Mouse (Mus musculus): ENCODE measurements around the gene Rab25. TPM values are rescaled to one million over a fixed set of nuclear protein-coding genes. Genes with fewer than 3 reads are reported as not detected.
A peak's percentile ranks its signal among the peaks of the same experiment; 100 is the strongest.

Gene Rab25
- polyA plus RNA-seq, 1 experiment from 2014 or later, result 14.2 TPM

DNA sequence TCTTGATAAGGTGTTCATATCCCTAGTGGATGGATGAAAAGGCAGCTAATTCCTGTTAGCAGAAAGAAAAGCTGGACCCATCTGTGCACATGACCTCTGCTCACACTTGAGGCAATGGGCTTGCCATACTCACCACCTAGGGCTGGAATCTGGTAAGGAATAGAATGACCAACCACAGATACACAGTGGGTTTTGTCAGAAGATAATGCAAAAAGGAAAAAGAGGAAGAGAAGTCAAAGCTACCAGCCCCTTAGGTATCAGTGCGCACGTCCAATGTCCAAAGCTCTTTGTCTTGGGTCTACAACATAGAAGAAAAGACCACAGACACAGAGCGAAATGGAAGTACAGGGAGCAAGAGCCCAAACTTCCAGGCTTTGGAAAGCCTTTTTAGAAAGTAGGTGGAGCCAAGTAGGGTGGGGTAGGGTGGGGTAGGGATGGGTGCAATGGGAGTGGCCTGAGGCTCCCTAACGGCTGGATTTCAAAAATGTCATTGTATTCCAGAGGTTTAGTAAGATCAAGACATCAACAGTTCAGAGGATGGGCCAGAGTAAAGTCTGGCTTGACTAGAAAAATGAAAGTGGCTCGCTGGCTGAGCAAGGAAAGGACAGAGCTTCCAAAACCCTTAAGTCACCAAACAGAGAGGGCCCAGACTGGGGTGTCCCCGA, 46.6 kb downstream of the Rab25 start:
- Histone ChIP-seq H3K36me3 (ENCODE audit: control insufficient read depth, insufficient read depth, low read length) (no peaks in the 10 kb centered on the region), H3K27me3 (ENCODE audit: control insufficient read depth, insufficient read depth, low read length) (no peaks in the 10 kb centered on the region), H3K27ac (ENCODE audit: low read depth, low read length) (no peak overlapping the region; the same call in 1 of the 2 replicates), H3K4me2 (replicated peaks; ENCODE audit: low read depth, low read length) (peak overlapping the region; percentile 100), H3K9ac (ENCODE audit: low read depth, low read length) (peak overlapping the region; percentile 78; the same call in 1 of the 2 replicates), H3K4me3 (ENCODE audit: low read length) (peak overlapping the region; percentile 75), H3K9me3 (ENCODE audit: control insufficient read depth, low read length) (no peaks in the 10 kb centered on the region), H3K4me1 (ENCODE audit: control insufficient read depth, insufficient read depth, low read length) (peaks cover 18% of the 10 kb centered on the region; the same call in 1 of the 2 replicates)
- 56% methylated on average over 6 of the region's 6 CpGs for WGBS
- no peak for ATAC-seq (ENCODE audit: low FRiP score, low TSS enrichment)

DNA sequence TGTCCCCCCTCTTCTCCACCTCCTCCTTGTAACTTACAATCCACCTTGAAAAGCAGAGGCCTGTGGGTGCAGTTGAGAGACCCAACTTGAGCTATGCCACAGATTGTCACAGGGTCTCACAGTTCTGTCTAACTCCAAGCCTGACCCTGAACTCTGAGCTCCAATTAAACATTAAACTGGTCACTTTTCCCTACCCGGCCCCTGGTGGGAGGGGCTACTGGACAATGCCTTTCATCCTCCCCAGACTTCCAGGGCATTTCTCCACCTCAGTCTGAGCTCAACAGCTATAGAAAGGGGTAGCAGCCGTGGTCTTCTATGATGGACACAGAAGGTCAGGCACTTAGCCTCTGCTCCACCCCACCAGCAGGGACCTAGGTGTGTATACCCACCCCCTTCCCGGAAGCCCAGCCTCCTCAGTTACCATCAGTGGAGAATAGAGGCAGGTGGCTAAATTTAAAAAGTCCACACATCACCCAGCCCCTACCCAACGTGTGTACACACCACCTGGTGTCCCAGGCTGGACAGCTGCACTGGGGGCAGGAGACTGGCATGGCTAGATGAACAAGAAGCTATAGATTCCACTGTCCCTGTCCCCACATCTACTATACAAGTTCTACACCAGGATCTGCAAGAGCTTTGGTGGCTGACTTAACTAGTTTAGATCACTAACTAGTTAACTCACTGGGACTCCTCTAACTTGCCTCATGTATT, 47.3 kb downstream of the Rab25 start:
- Histone ChIP-seq H3K36me3 (ENCODE audit: control insufficient read depth, insufficient read depth, low read length) (no peaks in the 10 kb centered on the region), H3K4me2 (replicated peaks; ENCODE audit: low read depth, low read length) (peak overlapping the region; percentile 100; the same call in 1 of the 2 replicates), H3K27ac (ENCODE audit: low read depth, low read length) (no peak overlapping the region), H3K4me1 (ENCODE audit: control insufficient read depth, insufficient read depth, low read length) (peaks cover 18% of the 10 kb centered on the region; the same call in 1 of the 2 replicates), H3K27me3 (ENCODE audit: control insufficient read depth, insufficient read depth, low read length) (no peaks in the 10 kb centered on the region), H3K9me3 (ENCODE audit: control insufficient read depth, low read length) (no peaks in the 10 kb centered on the region), H3K9ac (ENCODE audit: low read depth, low read length) (no peak overlapping the region), H3K4me3 (ENCODE audit: low read length) (no peak overlapping the region; the same call in 1 of the 2 replicates)
- no peak for ATAC-seq (ENCODE audit: low FRiP score, low TSS enrichment)
- 48% methylated on average over 4 of the region's 4 CpGs for WGBS

DNA sequence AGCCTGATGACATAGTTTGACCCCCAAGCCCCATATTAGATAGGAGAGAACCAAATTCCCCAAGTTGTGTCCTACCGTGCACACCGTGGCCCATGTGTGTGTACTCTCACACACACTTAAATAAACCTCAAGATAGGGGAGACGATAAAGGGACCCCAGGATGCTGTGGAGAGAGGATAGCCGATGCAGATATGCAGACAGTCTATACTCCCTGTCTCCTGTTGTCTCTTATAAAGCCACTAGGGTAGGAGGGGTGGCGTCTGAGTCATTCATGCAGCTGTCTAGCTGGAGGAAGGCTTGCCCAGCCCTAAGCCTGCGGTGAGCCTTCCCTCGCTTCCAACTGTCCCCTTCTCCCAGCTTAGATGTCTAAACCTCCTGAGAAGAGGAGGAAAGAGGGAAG, 48.0 kb downstream of the Rab25 start:
- H3K4me2 ChIP-seq (replicated peaks; ENCODE audit: low read depth, low read length), result no peak overlapping the region
- H3K4me1 ChIP-seq (ENCODE audit: control insufficient read depth, insufficient read depth, low read length), result peaks cover 18% of the 10 kb centered on the region; the same call in 1 of the 2 replicates

DNA sequence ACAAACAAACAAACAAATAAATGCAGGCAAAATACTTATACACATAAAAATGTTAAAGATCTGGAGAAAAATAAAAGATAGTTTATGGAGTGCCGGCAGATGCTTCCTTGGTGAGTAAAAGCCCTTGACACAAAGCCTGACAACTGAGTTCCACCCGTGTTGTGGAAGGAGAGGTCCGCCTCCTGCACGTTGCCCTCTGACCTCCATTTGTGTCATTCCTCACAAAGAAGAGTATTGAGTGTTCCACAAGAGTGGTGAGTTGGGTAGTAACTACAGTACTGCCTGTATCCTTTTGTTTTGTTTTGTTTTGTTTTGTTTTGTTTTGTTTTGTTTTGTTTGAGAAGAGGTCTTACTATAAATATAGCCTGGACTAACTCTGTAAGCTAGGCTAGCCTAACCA, 48.5 kb downstream of the Rab25 start:
- Histone ChIP-seq H3K9ac (ENCODE audit: low read depth, low read length) (no peak overlapping the region), H3K4me3 (ENCODE audit: low read length) (no peak overlapping the region), H3K27me3 (ENCODE audit: control insufficient read depth, insufficient read depth, low read length) (no peaks in the 10 kb centered on the region), H3K27ac (ENCODE audit: low read depth, low read length) (no peak overlapping the region), H3K4me2 (replicated peaks; ENCODE audit: low read depth, low read length) (no peak overlapping the region), H3K4me1 (ENCODE audit: control insufficient read depth, insufficient read depth, low read length) (peaks cover 18% of the 10 kb centered on the region; the same call in 1 of the 2 replicates), H3K9me3 (ENCODE audit: control insufficient read depth, low read length) (no peaks in the 10 kb centered on the region), H3K36me3 (ENCODE audit: control insufficient read depth, insufficient read depth, low read length) (no peaks in the 10 kb centered on the region)
- whole genome bisulfite sequencing, result 70% methylated on average over 4 of the region's 4 CpGs
- no peak for ATAC-seq (ENCODE audit: low FRiP score, low TSS enrichment)

More for the DNA sequence above, 48.0 kb downstream of the Rab25 start:
- Histone ChIP-seq H3K9me3 (ENCODE audit: control insufficient read depth, low read length) (no peaks in the 10 kb centered on the region), H3K9ac (ENCODE audit: low read depth, low read length) (no peak overlapping the region), H3K36me3 (ENCODE audit: control insufficient read depth, insufficient read depth, low read length) (no peaks in the 10 kb centered on the region), H3K27me3 (ENCODE audit: control insufficient read depth, insufficient read depth, low read length) (no peaks in the 10 kb centered on the region), H3K4me3 (ENCODE audit: low read length) (no peak overlapping the region), H3K27ac (ENCODE audit: low read depth, low read length) (no peak overlapping the region)
- 87% methylated on average over 7 of the region's 7 CpGs for WGBS
- ATAC-seq (ENCODE audit: low FRiP score, low TSS enrichment), result no peak

DNA sequence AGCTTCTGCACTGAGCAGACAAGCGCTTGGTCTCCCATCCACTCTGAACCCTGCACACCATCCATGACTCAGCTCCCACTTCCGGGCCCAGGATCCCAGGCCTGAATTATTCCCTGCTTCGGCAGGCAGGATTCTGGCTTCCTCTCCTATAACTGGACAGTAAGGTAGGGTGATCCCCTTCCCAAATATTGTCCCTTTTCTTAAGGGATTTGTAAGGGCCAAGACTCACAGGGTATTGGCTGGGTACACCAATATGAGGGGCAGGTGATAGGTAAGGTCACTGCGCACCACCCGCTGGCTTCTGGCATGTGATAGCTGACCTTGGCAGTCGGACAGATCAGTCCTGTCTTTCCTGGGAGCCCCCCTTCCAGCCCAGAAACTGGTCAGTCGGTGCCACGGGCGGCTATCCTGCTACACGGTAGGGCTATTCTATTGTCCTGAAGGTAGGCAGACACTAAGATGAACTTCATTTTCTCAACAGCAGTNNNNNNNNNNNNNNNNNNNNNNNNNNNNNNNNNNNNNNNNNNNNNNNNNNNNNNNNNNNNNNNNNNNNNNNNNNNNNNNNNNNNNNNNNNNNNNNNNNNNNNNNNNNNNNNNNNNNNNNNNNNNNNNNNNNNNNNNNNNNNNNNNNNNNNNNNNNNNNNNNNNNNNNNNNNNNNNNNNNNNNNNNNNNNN, 52.2 kb downstream of the Rab25 start:
- H3K9me3 ChIP-seq (ENCODE audit: control insufficient read depth, low read length), result no peaks in the 10 kb centered on the region
- H3K4me2 ChIP-seq (replicated peaks; ENCODE audit: low read depth, low read length), result no peak overlapping the region
- no peak for ATAC-seq (ENCODE audit: low FRiP score, low TSS enrichment)
- no peaks in the 10 kb centered on the region for H3K36me3 ChIP-seq (ENCODE audit: control insufficient read depth, insufficient read depth, low read length)
- peaks cover 25% of the 10 kb centered on the region for H3K4me1 ChIP-seq (ENCODE audit: control insufficient read depth, insufficient read depth, low read length)
- no peak overlapping the region for H3K27ac ChIP-seq (ENCODE audit: low read depth, low read length)
- 84% methylated on average over 10 of the region's 10 CpGs for WGBS
- H3K27me3 ChIP-seq (ENCODE audit: control insufficient read depth, insufficient read depth, low read length), result no peaks in the 10 kb centered on the region
- no peak overlapping the region for H3K4me3 ChIP-seq (ENCODE audit: low read length)
- no peak overlapping the region for H3K9ac ChIP-seq (ENCODE audit: low read depth, low read length)

DNA sequence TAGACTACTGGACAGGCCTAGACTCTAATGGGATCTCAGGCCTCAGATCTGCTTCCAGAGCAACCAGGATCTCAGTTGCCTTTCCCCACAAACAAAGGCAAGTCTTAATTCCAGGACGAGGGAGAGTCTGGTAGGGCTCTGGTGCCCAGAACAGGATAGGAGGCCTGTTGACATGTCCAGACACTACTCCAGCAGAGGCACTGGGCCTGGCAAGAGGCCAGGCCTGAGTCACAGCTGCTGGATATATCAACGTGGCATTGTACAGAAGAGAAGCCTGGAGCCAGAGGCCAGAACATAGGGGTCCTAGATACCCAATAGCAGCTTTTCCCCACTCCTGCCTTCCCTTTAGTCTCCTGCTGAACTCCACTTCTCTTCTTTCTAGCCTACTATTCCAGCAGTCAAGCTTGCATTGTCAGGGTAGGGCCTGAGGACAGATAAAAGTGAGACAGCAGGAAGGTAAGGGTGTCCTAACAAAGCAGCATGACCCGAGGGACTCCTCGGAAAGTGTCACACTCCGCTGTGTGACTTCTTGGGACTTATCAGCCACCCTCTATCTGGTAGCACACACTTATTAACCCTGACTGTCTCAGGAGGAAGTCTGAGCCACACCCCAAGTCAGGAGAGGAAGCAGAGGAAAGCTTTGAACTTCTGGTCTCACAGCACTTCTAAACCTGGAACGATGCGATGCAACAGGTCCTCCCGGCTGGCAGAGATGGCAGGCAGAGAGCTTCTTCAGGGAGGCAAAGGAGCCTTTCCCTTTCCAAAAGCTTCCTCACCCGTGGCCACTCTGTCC, 53.1 kb downstream of the Rab25 start:
- Histone ChIP-seq H3K36me3 (ENCODE audit: control insufficient read depth, insufficient read depth, low read length) (no peaks in the 10 kb centered on the region), H3K9me3 (ENCODE audit: control insufficient read depth, low read length) (no peaks in the 10 kb centered on the region), H3K4me2 (replicated peaks; ENCODE audit: low read depth, low read length) (no peak overlapping the region), H3K4me3 (ENCODE audit: low read length) (no peak overlapping the region), H3K27ac (ENCODE audit: low read depth, low read length) (no peak overlapping the region; the same call in 1 of the 2 replicates), H3K4me1 (ENCODE audit: control insufficient read depth, insufficient read depth, low read length) (peaks cover 30% of the 10 kb centered on the region), H3K9ac (ENCODE audit: low read depth, low read length) (no peak overlapping the region; the same call in 1 of the 2 replicates), H3K27me3 (ENCODE audit: control insufficient read depth, insufficient read depth, low read length) (no peaks in the 10 kb centered on the region)
- no peak for ATAC-seq (ENCODE audit: low FRiP score, low TSS enrichment)
- 67% methylated on average over 9 of the region's 9 CpGs for WGBS

DNA sequence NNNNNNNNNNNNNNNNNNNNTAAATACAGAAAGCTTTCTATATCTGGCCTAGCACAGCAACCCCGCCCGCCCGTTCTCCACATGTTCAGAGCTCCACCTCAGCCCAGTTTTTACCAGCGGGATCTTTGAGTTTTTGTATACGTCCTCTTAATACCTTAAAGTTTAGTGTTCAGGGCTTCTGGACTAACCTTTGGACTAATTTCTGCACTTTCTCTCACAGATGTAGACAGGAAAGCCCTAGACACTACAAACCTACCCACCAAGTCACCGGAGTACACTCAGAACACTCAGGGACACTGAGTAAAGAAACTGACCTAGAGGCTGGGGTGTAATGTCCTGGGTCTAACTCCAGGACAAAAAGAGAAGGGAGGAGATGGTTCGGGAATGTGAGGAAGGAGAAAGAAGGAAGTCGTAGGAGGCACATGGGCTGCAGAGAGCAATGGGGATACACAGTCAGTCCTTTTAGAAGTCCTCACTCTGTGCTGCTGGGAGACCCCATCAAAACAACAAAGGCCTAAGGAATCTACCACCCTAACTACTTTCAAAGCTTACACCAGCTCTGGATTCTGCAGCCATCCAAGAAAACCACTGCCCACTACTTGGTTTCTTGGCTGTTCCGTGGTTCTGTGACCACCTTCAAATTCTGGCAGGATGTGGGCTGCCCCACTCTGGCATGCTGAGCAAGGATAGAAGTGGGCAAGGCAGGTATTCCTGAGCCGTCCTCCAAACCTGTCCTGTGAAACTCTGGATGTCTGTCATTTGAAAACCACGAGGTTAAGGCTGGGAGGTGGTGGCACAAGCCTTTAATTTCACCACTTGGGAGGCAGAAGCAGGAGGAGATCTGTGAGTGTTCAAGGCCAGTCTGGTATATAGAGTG, 54.2 kb downstream of the Rab25 start:
- H3K4me3 ChIP-seq (ENCODE audit: low read length), result no peak overlapping the region
- no peaks in the 10 kb centered on the region for H3K27me3 ChIP-seq (ENCODE audit: control insufficient read depth, insufficient read depth, low read length)
- H3K27ac ChIP-seq (ENCODE audit: low read depth, low read length), result no peak overlapping the region
- ATAC-seq (ENCODE audit: low FRiP score, low TSS enrichment), result no peak
- no peaks in the 10 kb centered on the region for H3K36me3 ChIP-seq (ENCODE audit: control insufficient read depth, insufficient read depth, low read length)
- no peak overlapping the region for H3K9ac ChIP-seq (ENCODE audit: low read depth, low read length)
- H3K9me3 ChIP-seq (ENCODE audit: control insufficient read depth, low read length), result no peaks in the 10 kb centered on the region
- H3K4me2 ChIP-seq (replicated peaks; ENCODE audit: low read depth, low read length), result no peak overlapping the region
- peaks cover 35% of the 10 kb centered on the region for H3K4me1 ChIP-seq (ENCODE audit: control insufficient read depth, insufficient read depth, low read length)
- 82% methylated on average over 11 of the region's 11 CpGs for WGBS
